Mouse (Mus musculus): ENCODE measurements around the gene Klhl8. TPM values are rescaled to one million over a fixed set of nuclear protein-coding genes. Genes with fewer than 3 reads are reported as not detected.

The Klhl8 gene
- 1 to 10 TPM; 1.0 to 1.3 TPM for total RNA-seq (2023)

DNA sequence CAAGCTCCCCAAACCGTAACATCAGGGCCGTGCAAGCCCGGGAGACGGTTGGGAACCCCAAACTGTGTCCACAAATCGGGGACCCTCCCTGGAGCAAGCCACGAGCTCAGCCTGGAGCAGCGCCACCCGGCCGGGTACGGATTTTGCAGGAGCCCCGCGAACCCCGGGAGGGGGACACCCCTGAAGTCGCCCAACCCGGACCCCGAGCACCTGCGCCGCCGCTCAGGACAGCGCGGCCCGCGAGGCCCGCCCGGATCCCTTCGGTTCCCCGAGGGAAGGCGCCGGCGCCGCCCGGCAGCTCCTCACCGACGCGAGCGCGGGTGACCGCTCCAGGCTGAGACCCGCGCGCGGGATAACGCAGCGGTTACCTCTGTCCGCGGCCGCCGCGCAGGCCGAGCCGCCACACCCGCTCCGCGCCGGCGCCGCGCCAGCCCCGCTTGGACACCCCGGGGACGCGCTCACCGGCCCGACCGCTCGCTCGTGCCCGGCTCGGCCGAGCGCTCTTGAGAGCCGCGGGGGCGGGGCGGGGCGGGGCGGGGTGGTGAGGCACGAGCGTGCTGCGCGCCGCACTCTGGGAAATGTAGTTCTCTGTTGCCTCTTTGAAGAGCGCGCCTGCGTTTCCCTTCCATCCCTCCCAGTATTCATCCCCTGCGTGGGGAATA, at the start of gene Klhl8:
TSS of gene Klhl8 (minus strand) at position 512 of the 662 bp plus-strand sequence.

Other genes starting within 250 kb of the Klhl8 start
- 100 to 1,000 TPM; 109 to 117 TPM for gene Aff1, start 218.9 kb downstream of the Klhl8 start, total RNA-seq (2023)
- not detected for gene Hsd17b13, start 66.2 kb upstream of the Klhl8 start, total RNA-seq (2023)
- 100 to 1,000 TPM; 138 to 146 TPM for gene Hsd17b11, start 110.7 kb upstream of the Klhl8 start, total RNA-seq (2023)
- gene Nudt9, start 135.0 kb upstream of the Klhl8 start, total RNA-seq (2023) = 10 to 100 TPM; 19.0 to 22.2 TPM
- gene Gm17660, start 166.3 kb upstream of the Klhl8 start, total RNA-seq (2023) = not detected
- not detected for gene Sparcl1, start 202.5 kb upstream of the Klhl8 start, total RNA-seq (2023)